Mouse (Mus musculus): ENCODE measurements around the gene Impg1.

Gene Impg1

GRCm38 (mm10) chr9:80465381-80465780 lies at the start of gene Impg1:
Gene Impg1, minus strand, starts transcription at chr9:80465481.
- DNase-seq, result no peak

- no peak for DNase-seq
Measured at GRCm38 (mm10) chr9:80509464-80510153, 44.3 kb upstream of the Impg1 start.

GRCm38 (mm10) chr9:80504496-80505012 lies 39.3 kb upstream of the Impg1 start:
- no peak for DNase-seq

GRCm38 (mm10) chr9:80491591-80491990 lies 26.3 kb upstream of the Impg1 start:
- DNase-seq, result no peak

GRCm38 (mm10) chr9:80460420-80460819 lies 4.9 kb downstream of the Impg1 start:
- DNase-seq, result no peak

GRCm38 (mm10) chr9:80450467-80451261 lies 14.6 kb downstream of the Impg1 start:
- no peak for DNase-seq

- no peak for DNase-seq
Measured at GRCm38 (mm10) chr9:80441096-80441710, 24.1 kb downstream of the Impg1 start.

- no peak for DNase-seq
Measured at GRCm38 (mm10) chr9:80391404-80391803, 73.9 kb downstream of the Impg1 start.

GRCm38 (mm10) chr9:80391002-80391401 lies 74.3 kb downstream of the Impg1 start:
- DNase-seq, result no peak

GRCm38 (mm10) chr9:80387890-80388289 lies 77.4 kb downstream of the Impg1 start:
- DNase-seq, result no peak

GRCm38 (mm10) chr9:80386492-80386891 lies 78.8 kb downstream of the Impg1 start:
- DNase-seq, result no peak

GRCm38 (mm10) chr9:80386000-80386399 lies 79.3 kb downstream of the Impg1 start:
- DNase-seq, result peak; percentile 9 to 15

GRCm38 (mm10) chr9:80382711-80383110 lies 82.6 kb downstream of the Impg1 start:
- DNase-seq, result no peak

- DNase-seq, result no peak
Measured at GRCm38 (mm10) chr9:80380078-80380645, 85.1 kb downstream of the Impg1 start.

GRCm38 (mm10) chr9:80374100-80374499 lies 91.2 kb downstream of the Impg1 start:
- DNase-seq, result no peak

- DNase-seq, result no peak
Measured at GRCm38 (mm10) chr9:80373304-80373739, 92.0 kb downstream of the Impg1 start.

- DNase-seq, result no peak
Measured at GRCm38 (mm10) chr9:80368636-80369035, 96.6 kb downstream of the Impg1 start.

GRCm38 (mm10) chr9:80367520-80368204 lies 97.6 kb downstream of the Impg1 start:
- DNase-seq, result no peak

GRCm38 (mm10) chr9:80360063-80360462 lies 105.2 kb downstream of the Impg1 start:
- no peak for DNase-seq

GRCm38 (mm10) chr9:80351678-80352331 lies 113.5 kb downstream of the Impg1 start:
- peak in 1 of 2 experiments; percentile 7 for DNase-seq

- DNase-seq, result no peak
Measured at GRCm38 (mm10) chr9:80351295-80351677, 114.0 kb downstream of the Impg1 start.

- DNase-seq, result no peak
Measured at GRCm38 (mm10) chr9:80344451-80345000, 120.8 kb downstream of the Impg1 start.
